Mouse (Mus musculus): ENCODE results near the gene Prdm13. TPM values are rescaled to one million over a fixed set of nuclear protein-coding genes. Genes with fewer than 3 reads are reported as not detected.

Prdm13 gene
- polyA plus RNA-seq (2015; fragmentation: Nextera tagmentation; extraction: Ambion mirVana): not detected in 2 replicates

GRCm38 (mm10) chr4:21685595-21686091, at the start of gene Prdm13:
Gene Prdm13 (minus strand): TSS chr4:21685963.
- DNase-seq (ENCODE audit: low spot score): no peak
- H3K9ac ChIP-seq (ENCODE audit: low read length): no peak within 1 kb of the TSS
- H3K4me3 ChIP-seq (ENCODE audit: low read depth, low read length): no peak within 1 kb of the TSS
- peaks cover 44% of the 10 kb centered on the region for H3K27me3 ChIP-seq (ENCODE audit: control insufficient read depth, insufficient read depth, low read length)
- H3K4me1 ChIP-seq (replicated peaks; ENCODE audit: control insufficient read depth, insufficient read depth): no peaks in the 10 kb centered on the region
- H3K4me2 ChIP-seq (replicated peaks; ENCODE audit: low read depth): no peak within 1 kb of the TSS
- WGBS: under 1% methylated on average over 38 of the region's 38 CpGs
- H3K9me3 ChIP-seq (ENCODE audit: control insufficient read depth, low read length): no peaks in the 10 kb centered on the region
- H3K27ac ChIP-seq (replicated peaks): no peak within 1 kb of the TSS
- no peak for ATAC-seq (ENCODE audit: low FRiP score, low TSS enrichment)
- TF ChIP-seq CTCF (IDR thresholded peaks at IDR 0.05; ENCODE audit: low read depth) (no peak), EP300 (optimal IDR thresholded peaks at IDR 0.05) (no peak)
- H3K36me3 ChIP-seq (ENCODE audit: control insufficient read depth, insufficient read depth, low read length): no peaks in the 10 kb centered on the region

GRCm38 (mm10) chr4:21727615-21728165, 41.9 kb upstream of the Prdm13 start, which contains the start of gene Ccnc:
Gene Ccnc (plus strand): TSS chr4:21727701.
- Histone ChIP-seq H3K4me1 (replicated peaks; ENCODE audit: control insufficient read depth, insufficient read depth) (no peaks in the 10 kb centered on the region), H3K27ac (replicated peaks) (peak within 1 kb of the TSS; percentile 82), H3K9me3 (ENCODE audit: control insufficient read depth, low read length) (no peaks in the 10 kb centered on the region), H3K36me3 (ENCODE audit: control insufficient read depth, insufficient read depth, low read length) (no peaks in the 10 kb centered on the region), H3K9ac (ENCODE audit: low read length) (peak within 1 kb of the TSS; percentile 79), H3K4me2 (replicated peaks; ENCODE audit: low read depth) (peak within 1 kb of the TSS; percentile 82), H3K4me3 (ENCODE audit: low read depth, low read length) (peak within 1 kb of the TSS; percentile 77), H3K27me3 (ENCODE audit: control insufficient read depth, insufficient read depth, low read length) (no peaks in the 10 kb centered on the region)
- TF ChIP-seq CTCF (IDR thresholded peaks at IDR 0.05; ENCODE audit: low read depth): no peak
- TF ChIP-seq EP300 (optimal IDR thresholded peaks at IDR 0.05): no peak
- ATAC-seq (ENCODE audit: low FRiP score, low TSS enrichment) (peak; percentile 100), DNase-seq (ENCODE audit: low spot score) (peak; percentile 95)
- under 1% methylated on average over 37 of the region's 37 CpGs for WGBS

GRCm38 (mm10) chr4:21726912-21727614, 41.3 kb upstream of the Prdm13 start:
- Histone ChIP-seq H3K27me3 (ENCODE audit: control insufficient read depth, insufficient read depth, low read length) (no peaks in the 10 kb centered on the region), H3K4me2 (replicated peaks; ENCODE audit: low read depth) (peak overlapping the region; percentile 82), H3K27ac (replicated peaks) (peak overlapping the region; percentile 59), H3K4me3 (ENCODE audit: low read depth, low read length) (peak overlapping the region; percentile 77), H3K9ac (ENCODE audit: low read length) (peak overlapping the region; percentile 79), H3K36me3 (ENCODE audit: control insufficient read depth, insufficient read depth, low read length) (no peaks in the 10 kb centered on the region), H3K4me1 (replicated peaks; ENCODE audit: control insufficient read depth, insufficient read depth) (no peaks in the 10 kb centered on the region), H3K9me3 (ENCODE audit: control insufficient read depth, low read length) (no peaks in the 10 kb centered on the region)
- ATAC-seq (ENCODE audit: low FRiP score, low TSS enrichment): peak; percentile 60
- DNase-seq (ENCODE audit: low spot score): peak; percentile 30
- TF ChIP-seq CTCF (IDR thresholded peaks at IDR 0.05; ENCODE audit: low read depth): peak; percentile 83
- no peak for TF ChIP-seq EP300 (optimal IDR thresholded peaks at IDR 0.05)
- WGBS: under 1% methylated on average over 22 of the region's 22 CpGs

GRCm38 (mm10) chr4:21722752-21723334, 37.1 kb upstream of the Prdm13 start:
- Histone ChIP-seq H3K36me3 (ENCODE audit: control insufficient read depth, insufficient read depth, low read length) (no peaks in the 10 kb centered on the region), H3K4me2 (replicated peaks; ENCODE audit: low read depth) (no peak overlapping the region), H3K4me3 (ENCODE audit: low read depth, low read length) (no peak overlapping the region), H3K9me3 (ENCODE audit: control insufficient read depth, low read length) (no peaks in the 10 kb centered on the region), H3K9ac (ENCODE audit: low read length) (no peak overlapping the region), H3K27me3 (ENCODE audit: control insufficient read depth, insufficient read depth, low read length) (no peaks in the 10 kb centered on the region), H3K27ac (replicated peaks) (no peak overlapping the region), H3K4me1 (replicated peaks; ENCODE audit: control insufficient read depth, insufficient read depth) (no peaks in the 10 kb centered on the region)
- TF ChIP-seq EP300 (optimal IDR thresholded peaks at IDR 0.05) (no peak), CTCF (IDR thresholded peaks at IDR 0.05; ENCODE audit: low read depth) (no peak)
- 58% methylated on average over 7 of the region's 7 CpGs for WGBS
- ATAC-seq (ENCODE audit: low FRiP score, low TSS enrichment): no peak
- DNase-seq (ENCODE audit: low spot score): no peak

GRCm38 (mm10) chr4:21712147-21712546, 26.4 kb upstream of the Prdm13 start:
- Histone ChIP-seq H3K9me3 (ENCODE audit: control insufficient read depth, low read length) (no peaks in the 10 kb centered on the region), H3K4me2 (replicated peaks; ENCODE audit: low read depth) (0 out of 2 replicates have a peak overlapping the region, but pooled peaks have one; percentile 18), H3K27ac (replicated peaks) (no peak overlapping the region), H3K4me3 (ENCODE audit: low read depth, low read length) (no peak overlapping the region), H3K36me3 (ENCODE audit: control insufficient read depth, insufficient read depth, low read length) (no peaks in the 10 kb centered on the region), H3K4me1 (replicated peaks; ENCODE audit: control insufficient read depth, insufficient read depth) (no peaks in the 10 kb centered on the region), H3K27me3 (ENCODE audit: control insufficient read depth, insufficient read depth, low read length) (no peaks in the 10 kb centered on the region), H3K9ac (ENCODE audit: low read length) (no peak overlapping the region)
- TF ChIP-seq EP300 (optimal IDR thresholded peaks at IDR 0.05): no peak
- peak; percentile 29; the same call in 1 of the 2 replicates for TF ChIP-seq CTCF (IDR thresholded peaks at IDR 0.05; ENCODE audit: low read depth)
- DNase-seq (ENCODE audit: low spot score) (peak; percentile 87), ATAC-seq (ENCODE audit: low FRiP score, low TSS enrichment) (peak; percentile 88)
- WGBS: 2% methylated on average over 13 of the region's 13 CpGs
